Mouse (Mus musculus) erythroblast, adult 5-6 weeks (primary cell): Measurements from ENCODE around the gene 4931414P19Rik. TPM values are rescaled to one million over a fixed set of nuclear protein-coding genes. Genes with fewer than 3 reads are reported as not detected.

Source experiments
- ATAC-seq: replicated peaks from 2 replicates; pipeline ENCODE4 v1.8.0; 2016; ENCODE audit warnings: moderate number of reproducible peaks, mild to moderate bottlenecking, moderate TSS enrichment, inconsistent platforms; ENCODE audit not compliant: poor library complexity, low FRiP score, severe bottlenecking
- total RNA-seq, 2 experiments: library from RNA; stranded (forward) in 1 of 2; stranded (reverse) in 1 of 2; fragments of 150-400 nt in 1 of 2; fragments of 200-764, 138-1000 nt in 1 of 2; gene quantifications; 2 replicates each; pipeline versions ENCODE4 v1.2.3 to v1.2.4; 2015 to 2017; ENCODE audit warnings: low replicate concordance in 2 of 2

The 4931414P19Rik gene
- total RNA-seq, 2 experiments from 2014 or later = 1.0 to 4.4 TPM

- no peak for ATAC-seq
Observed at GRCm38 (mm10) chr14:54594631-54595414, 11.0 kb downstream of the 4931414P19Rik start.

GRCm38 (mm10) chr14:54594055-54594454 is 11.7 kb downstream of the 4931414P19Rik start:
- peak; percentile 56; the same call in 1 of the 2 replicates for ATAC-seq

GRCm38 (mm10) chr14:54592319-54592934 is 13.4 kb downstream of the 4931414P19Rik start:
- ATAC-seq = no peak

GRCm38 (mm10) chr14:54591056-54591455 is 14.7 kb downstream of the 4931414P19Rik start:
- no peak for ATAC-seq

GRCm38 (mm10) chr14:54583681-54584338 is 22.0 kb downstream of the 4931414P19Rik start:
- peak; percentile 81 for ATAC-seq

- ATAC-seq = no peak
Observed at GRCm38 (mm10) chr14:54582536-54582935, 23.3 kb downstream of the 4931414P19Rik start.

- ATAC-seq = no peak
Observed at GRCm38 (mm10) chr14:54579638-54580037, 26.2 kb downstream of the 4931414P19Rik start.

GRCm38 (mm10) chr14:54578063-54578462 is 27.7 kb downstream of the 4931414P19Rik start:
- ATAC-seq = 0 out of 2 replicates have a peak, but pooled peaks have one; percentile 38

- ATAC-seq = no peak
Observed at GRCm38 (mm10) chr14:54577089-54577982, 28.5 kb downstream of the 4931414P19Rik start, which contains the start of gene Ajuba. TSS of gene Ajuba (minus strand) at chr14:54577558.

GRCm38 (mm10) chr14:54576241-54577088 is 29.3 kb downstream of the 4931414P19Rik start:
- no peak for ATAC-seq

- no peak for ATAC-seq
Observed at GRCm38 (mm10) chr14:54575631-54576030, 30.2 kb downstream of the 4931414P19Rik start.

- no peak for ATAC-seq
Observed at GRCm38 (mm10) chr14:54575031-54575430, 30.8 kb downstream of the 4931414P19Rik start.

- no peak for ATAC-seq
Observed at GRCm38 (mm10) chr14:54574253-54574652, 31.5 kb downstream of the 4931414P19Rik start.

- no peak for ATAC-seq
Observed at GRCm38 (mm10) chr14:54572790-54573736, 32.7 kb downstream of the 4931414P19Rik start.

GRCm38 (mm10) chr14:54572122-54572521 is 33.7 kb downstream of the 4931414P19Rik start:
- no peak for ATAC-seq

- no peak for ATAC-seq
Observed at GRCm38 (mm10) chr14:54569451-54570392, 36.1 kb downstream of the 4931414P19Rik start.
